Mouse (Mus musculus) brain, embryonic 14.5 days (tissue): ENCODE data around the gene Stard3.

ENCODE experiments used
- CTCF ChIP-seq: fragments of 200-500 bp; IDR thresholded peaks from 2 replicates; pipeline ENCODE4 v1.5.1; 2012; ENCODE audit warnings: inconsistent platforms, mild to moderate bottlenecking, moderate library complexity, borderline replicate concordance; ENCODE audit not compliant: insufficient read depth, insufficient read length; ENCODE audit errors: extremely low read depth
- POLR2A ChIP-seq: fragments of 200-500 bp; IDR thresholded peaks from 2 replicates; pipeline ENCODE4 v1.6.1; 2012; ENCODE audit warnings: mild to moderate bottlenecking, inconsistent platforms, borderline replicate concordance; ENCODE audit not compliant: poor library complexity, insufficient read depth, insufficient read length, severe bottlenecking; ENCODE audit errors: extremely low read depth

DNA sequence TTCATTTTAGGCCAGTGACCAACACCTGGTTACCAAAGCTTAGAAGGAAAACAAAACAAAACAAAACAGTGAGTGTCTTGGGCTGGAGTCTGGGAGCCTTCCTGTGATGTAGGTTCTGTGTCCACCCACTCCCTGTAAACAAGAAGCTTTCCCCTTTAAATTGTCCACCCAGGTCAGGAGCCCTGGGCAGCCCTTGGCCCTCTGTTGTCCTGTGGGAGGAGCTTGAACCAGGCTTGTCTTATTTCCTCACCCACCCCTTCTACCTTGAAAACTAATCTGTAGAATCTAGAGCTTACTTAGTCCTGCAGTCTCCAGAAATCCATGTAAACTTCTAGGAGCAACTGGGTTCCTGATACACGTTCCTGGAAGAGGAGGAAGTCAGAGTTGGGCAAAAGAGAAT lies 36.0 kb upstream of the Stard3 start:
- no peak for TF ChIP-seq CTCF
- TF ChIP-seq POLR2A: no peak
